Mouse (Mus musculus): ENCODE results near the gene Stra6l. TPM values are rescaled to one million over a fixed set of nuclear protein-coding genes. Genes with fewer than 3 reads are reported as not detected.

The Stra6l gene
- total RNA-seq, 2 experiments from 2014 or later, result not detected

DNA sequence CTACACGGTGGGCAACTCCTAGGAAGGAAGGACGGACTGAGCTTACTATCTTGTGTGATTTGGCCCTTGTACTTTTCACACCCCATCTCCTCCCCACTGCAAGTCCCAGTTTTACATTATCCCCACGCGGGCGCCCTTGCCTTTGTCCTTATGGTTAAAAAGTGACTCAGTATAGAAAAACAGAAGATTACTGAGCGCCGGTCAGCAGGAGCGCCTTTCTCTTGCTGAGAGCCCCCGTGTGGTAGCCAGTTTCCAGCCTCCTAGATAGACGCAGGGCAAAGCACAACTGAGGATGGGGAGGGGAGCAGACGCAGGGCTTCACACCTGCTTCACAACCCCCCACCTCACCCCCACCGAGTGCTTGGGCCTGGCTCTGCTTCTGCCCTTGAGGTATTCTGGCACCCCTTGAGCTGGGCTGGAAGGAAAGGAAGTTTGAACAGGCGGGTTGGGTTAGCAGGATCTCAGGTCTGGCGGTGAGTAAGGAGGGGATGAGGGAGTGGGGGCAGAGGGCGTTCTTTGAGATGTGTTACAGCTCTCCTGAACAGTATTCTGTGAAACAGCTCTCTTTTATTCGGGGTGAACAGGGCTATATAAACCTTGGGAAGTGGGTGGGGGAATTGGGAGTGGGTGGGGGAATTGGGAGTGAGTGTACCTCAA, 48.1 kb downstream of the Stra6l start:
- DNase-seq (ENCODE audit: extremely low spot score in 1 of 2, low spot score in 2 of 2), result no peak

DNA sequence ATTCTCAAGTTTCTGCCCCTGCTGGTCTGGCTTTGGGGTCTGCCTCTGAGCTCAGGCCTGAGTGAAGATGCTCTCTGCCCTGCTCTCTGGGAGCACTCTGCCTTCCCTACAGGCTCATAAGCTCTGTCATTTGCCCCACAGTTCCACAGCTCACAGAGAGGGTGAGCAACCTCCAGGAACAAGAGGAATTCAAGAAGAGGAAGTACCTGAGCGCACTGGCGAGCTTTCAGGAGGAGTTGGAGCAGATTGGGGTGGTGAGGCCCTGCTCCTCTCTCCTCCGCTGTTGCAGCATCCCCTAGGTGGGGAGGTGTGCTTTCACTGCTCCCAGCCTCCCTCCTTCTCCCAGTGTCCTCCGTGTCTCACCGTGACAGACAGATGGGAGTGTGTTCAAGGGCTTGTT, 49.9 kb downstream of the Stra6l start:
- intact Hi-C loops (cut with DNase I), result no loop called here
- no peak for DNase-seq (ENCODE audit: extremely low spot score in 1 of 2, low spot score in 2 of 2)

More for the DNA sequence above, 48.1 kb downstream of the Stra6l start:
- intact Hi-C loops (cut with DNase I), result no loop called here

DNA sequence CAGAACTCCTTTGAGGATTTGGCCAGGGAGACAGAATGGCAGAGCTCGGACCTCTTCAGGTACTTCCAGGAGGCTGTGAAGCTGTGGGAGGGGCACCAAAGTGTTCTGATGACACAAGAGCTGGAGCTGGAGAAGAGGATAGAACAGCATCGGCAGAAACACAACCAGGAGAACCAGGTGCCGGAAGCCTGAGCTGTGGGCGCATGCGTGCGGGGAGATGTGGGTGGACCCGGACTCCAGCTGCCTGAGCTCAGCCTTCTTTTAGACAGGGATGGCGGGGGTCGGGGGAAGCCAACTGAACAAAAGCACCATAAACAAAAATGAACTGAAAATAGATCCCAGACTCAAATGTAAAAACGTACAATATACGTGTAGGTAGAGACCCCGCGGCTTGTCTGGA, 60.8 kb downstream of the Stra6l start:
- no peak for DNase-seq (ENCODE audit: extremely low spot score in 1 of 2, low spot score in 2 of 2)
- intact Hi-C loops (cut with DNase I), result no loop called here

DNA sequence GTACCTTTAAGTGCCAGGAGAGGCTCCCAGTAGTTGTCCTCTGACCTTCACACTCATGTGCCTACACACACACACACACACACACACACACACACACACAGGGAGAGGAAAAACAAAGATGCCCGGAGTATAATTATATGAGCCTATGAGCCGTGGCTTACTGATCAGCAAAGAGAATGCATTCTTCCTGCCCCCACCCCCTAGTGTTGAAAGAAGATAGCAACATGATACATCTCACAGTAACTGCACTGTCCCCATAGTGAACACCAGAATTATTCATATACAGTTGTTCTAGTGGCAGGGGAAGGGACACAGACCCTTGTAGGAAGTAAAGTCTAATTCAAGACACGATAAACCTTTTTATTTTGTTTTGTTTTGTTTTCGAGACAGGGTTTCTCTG, 61.5 kb downstream of the Stra6l start:
- intact Hi-C loops (cut with DNase I), result no loop called here
- no peak for DNase-seq (ENCODE audit: extremely low spot score in 1 of 2, low spot score in 2 of 2)

DNA sequence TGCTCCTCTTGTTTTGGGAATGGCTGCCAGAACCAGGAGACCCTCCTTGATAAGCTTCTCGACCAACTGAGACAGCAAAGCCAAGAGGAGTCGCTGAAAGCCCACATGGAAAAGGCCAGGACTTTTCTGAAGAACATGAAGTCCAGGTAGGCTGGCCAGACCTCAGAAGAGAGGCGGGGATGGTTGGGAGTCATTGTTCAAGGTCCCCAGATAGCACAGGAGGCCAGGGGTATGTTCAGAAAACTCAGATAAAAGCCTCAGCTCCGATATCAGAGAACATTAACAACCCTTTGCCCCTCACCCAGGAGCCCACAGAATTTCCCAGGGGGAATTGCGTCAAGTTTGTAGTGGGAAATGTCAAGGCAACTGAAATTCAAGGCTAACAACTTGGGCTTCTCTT, 62.8 kb downstream of the Stra6l start:
- intact Hi-C loops (cut with DNase I), result no loop called here
- no peak for DNase-seq (ENCODE audit: extremely low spot score in 1 of 2, low spot score in 2 of 2)

DNA sequence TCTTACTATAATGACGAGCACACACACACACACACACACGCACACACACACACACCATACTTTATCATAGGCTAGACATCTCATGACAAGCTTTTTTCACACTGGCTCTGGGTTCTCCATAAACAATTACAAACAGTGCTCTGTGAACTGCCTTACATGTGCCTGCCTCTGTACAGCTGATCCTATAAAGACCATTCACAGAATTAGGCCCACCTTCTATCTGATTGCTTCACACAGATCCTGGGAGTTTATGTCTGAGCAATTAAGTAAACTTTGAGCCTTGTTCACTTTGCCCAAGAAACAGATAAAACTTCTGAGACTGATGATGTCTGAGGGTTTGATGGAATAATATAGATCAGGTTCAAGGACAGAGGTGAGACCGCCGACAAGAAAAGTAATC, 63.4 kb downstream of the Stra6l start:
- no peak for DNase-seq (ENCODE audit: extremely low spot score in 1 of 2, low spot score in 2 of 2)
- intact Hi-C loops (cut with DNase I), result no loop called here

DNA sequence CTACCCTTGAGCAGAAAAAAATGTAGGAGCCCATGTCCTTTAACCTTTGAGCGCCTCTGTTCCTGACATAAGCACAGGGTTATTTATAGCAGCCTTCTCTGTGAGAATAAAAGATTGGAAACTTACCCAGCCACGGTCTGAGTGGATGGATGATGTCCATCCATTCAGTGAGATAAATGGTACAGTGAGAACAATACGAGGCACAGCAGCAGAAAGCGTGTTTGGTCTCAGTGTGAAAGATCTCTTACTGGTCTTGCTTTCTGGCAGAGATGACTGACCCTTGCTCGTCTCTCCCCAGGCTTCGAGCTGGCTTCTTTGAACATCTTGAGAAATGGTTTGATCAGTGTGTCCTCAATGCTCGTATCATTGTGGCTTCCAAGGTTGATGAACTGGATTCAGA, 68.6 kb downstream of the Stra6l start:
- intact Hi-C loops (cut with DNase I), result no loop called here
- no peak for DNase-seq (ENCODE audit: extremely low spot score in 1 of 2, low spot score in 2 of 2)

DNA sequence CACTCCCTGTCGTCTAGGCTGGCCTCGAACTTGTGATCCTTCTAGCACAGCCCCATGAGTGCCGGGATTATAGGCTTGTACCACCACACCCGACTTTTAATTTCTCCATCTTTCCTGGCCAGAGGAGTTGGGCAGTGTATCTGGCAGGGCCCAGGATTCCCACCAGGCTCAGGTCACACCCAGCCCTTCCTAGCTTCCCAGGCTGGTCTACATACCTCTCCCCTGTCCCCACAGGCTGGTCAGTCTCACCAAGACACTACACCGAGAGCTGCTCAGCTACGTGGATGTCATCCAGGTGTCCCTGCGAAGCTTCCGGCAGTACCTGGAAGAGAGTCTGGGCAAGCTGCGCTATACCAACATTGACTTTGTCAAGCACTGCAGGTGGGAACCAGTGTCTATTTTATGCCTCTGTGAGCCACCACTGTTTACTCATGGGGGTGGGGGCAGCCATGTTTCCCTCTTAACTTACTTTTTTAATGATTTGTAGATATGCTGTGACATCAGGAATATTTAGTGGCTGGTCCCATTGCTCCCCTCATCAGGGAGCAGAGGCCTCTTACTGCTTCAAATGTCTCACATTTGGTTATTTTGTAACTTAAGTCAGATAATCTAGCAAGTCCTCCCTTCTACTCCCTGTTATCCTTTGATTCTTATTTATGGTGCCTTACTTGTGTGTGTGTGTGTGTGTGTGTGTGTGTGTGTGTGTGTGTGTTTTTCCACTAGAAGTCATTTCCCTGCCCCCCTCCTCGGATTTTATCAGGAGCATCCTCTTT, 73.4 kb downstream of the Stra6l start:
- intact Hi-C loops (cut with DNase I), result no loop called here
- no peak for DNase-seq (ENCODE audit: extremely low spot score in 1 of 2, low spot score in 2 of 2)

DNA sequence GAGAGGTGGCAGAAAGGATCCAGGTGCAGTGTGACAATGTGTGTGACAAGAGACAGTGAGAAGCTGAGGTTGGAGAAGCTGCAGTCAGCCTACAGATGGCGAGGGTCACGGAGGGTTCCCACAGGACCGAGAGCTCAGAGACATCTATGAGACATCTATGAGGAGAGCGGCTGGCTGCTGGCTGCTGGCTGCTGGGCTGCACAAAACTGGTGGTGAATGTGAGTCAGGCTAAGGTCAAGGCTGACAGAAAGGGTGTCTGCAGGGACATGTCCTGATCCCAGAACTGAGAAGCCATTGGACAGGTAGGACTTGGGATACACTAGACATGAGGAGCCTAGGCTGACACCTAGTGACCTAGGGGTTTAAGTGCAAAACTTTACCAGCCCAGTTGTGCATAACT, 75.5 kb downstream of the Stra6l start:
- intact Hi-C loops (cut with DNase I), result no loop called here
- DNase-seq (ENCODE audit: extremely low spot score in 1 of 2, low spot score in 2 of 2), result no peak

DNA sequence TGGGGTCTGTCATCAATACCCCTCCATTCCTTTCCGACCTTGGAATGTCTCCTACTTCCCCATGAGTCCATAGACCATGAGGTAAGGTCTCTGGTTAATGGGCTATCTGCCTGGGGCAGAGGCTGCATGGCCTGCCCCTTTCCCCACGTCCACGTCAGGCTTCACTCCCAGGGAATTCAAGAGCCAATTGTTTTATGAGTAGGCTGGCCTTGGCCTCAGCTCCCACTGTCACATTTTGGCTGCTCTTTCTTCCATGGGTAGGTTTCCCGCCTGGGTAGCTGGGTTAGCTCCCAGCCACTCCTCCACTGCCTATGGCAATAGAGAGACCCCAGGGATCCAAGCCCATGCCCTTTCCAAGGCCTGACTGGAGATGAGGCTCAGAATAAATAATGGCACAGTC, 80.1 kb downstream of the Stra6l start:
- no peak for DNase-seq (ENCODE audit: extremely low spot score in 1 of 2, low spot score in 2 of 2)
- intact Hi-C loops (cut with DNase I), result no loop called here

Other genes with a start within 250 kb of the Stra6l start
- 10 to 100 TPM; 17.7 to 18.3 TPM for gene Aldh1b1, start 49.6 kb upstream of the Stra6l start, total RNA-seq (2021)
- 1 to 10 TPM; 2.6 to 2.9 TPM for gene Igfbpl1, start 21.7 kb upstream of the Stra6l start, total RNA-seq (2021)
- under 1 TPM; 0.08 to 0.21 TPM for gene Ccdc180, start 41.6 kb downstream of the Stra6l start, total RNA-seq (2021)
- gene Tdrd7, start 116.7 kb downstream of the Stra6l start, total RNA-seq (2021), result 10 to 100 TPM; 23.4 to 25.7 TPM
- 10 to 100 TPM; 10.5 to 11.3 TPM for gene Tmod1, start 190.3 kb downstream of the Stra6l start, total RNA-seq (2021)